Mouse (Mus musculus): ENCODE measurements at regions not wholly inside any gene's neighbourhood (a gene's known extent, or its start where the extent isn't known, plus 50 kb on each side); places are given as distances from the start of the nearest gene placed in this dataset.

GRCm38 (mm10) chr16:24151178-24151725 lies 162.6 kb upstream of the Bcl6 start:
- Histone ChIP-seq H3K36me3 (ENCODE audit: control insufficient read depth, insufficient read depth, low read length) (no peaks in the 10 kb centered on the region), H3K4me3 (ENCODE audit: low read depth, low read length) (no peak overlapping the region), H3K27ac (ENCODE audit: low read depth, low read length) (no peak overlapping the region), H3K4me1 (replicated peaks; ENCODE audit: control insufficient read depth, insufficient read depth, low read length) (peaks cover 14% of the 10 kb centered on the region), H3K9me3 (ENCODE audit: control insufficient read depth, low read length) (no peaks in the 10 kb centered on the region), H3K9ac (ENCODE audit: low read depth, low read length) (no peak overlapping the region), H3K4me2 (no peak overlapping the region), H3K27me3 (replicated peaks; ENCODE audit: control insufficient read depth, insufficient read depth, low read length) (peaks cover 3% of the 10 kb centered on the region; the same call in 1 of the 2 replicates)
- DNase-seq (ENCODE audit: low spot score) (peak; percentile 49), ATAC-seq (replicated peaks; ENCODE audit: low FRiP score) (peak; percentile 79)
- 21% methylated on average over 7 of the region's 7 CpGs for WGBS

- Histone ChIP-seq H3K27ac (ENCODE audit: low read depth, low read length) (no peak overlapping the region), H3K4me2 (no peak overlapping the region), H3K4me3 (ENCODE audit: low read depth, low read length) (no peak overlapping the region), H3K9ac (ENCODE audit: low read depth, low read length) (no peak overlapping the region), H3K27me3 (replicated peaks; ENCODE audit: control insufficient read depth, insufficient read depth, low read length) (no peaks in the 10 kb centered on the region; the same call in 1 of the 2 replicates), H3K4me1 (replicated peaks; ENCODE audit: control insufficient read depth, insufficient read depth, low read length) (peaks cover 14% of the 10 kb centered on the region), H3K36me3 (ENCODE audit: control insufficient read depth, insufficient read depth, low read length) (no peaks in the 10 kb centered on the region), H3K9me3 (ENCODE audit: control insufficient read depth, low read length) (no peaks in the 10 kb centered on the region)
- DNase-seq (ENCODE audit: low spot score): no peak
- WGBS: 66% methylated on average over 2 of the region's 2 CpGs
- ATAC-seq (replicated peaks; ENCODE audit: low FRiP score): no peak
Observed at GRCm38 (mm10) chr16:24150512-24150911, 161.9 kb upstream of the Bcl6 start.

GRCm38 (mm10) chr16:24149441-24149840 lies 160.8 kb upstream of the Bcl6 start:
- WGBS: 79% methylated on average over 4 of the region's 4 CpGs
- DNase-seq (ENCODE audit: low spot score) (no peak), ATAC-seq (replicated peaks; ENCODE audit: low FRiP score) (no peak)
- H3K4me3 ChIP-seq (ENCODE audit: low read depth, low read length): no peak overlapping the region
- no peaks in the 10 kb centered on the region for H3K9me3 ChIP-seq (ENCODE audit: control insufficient read depth, low read length)
- no peak overlapping the region for H3K4me2 ChIP-seq
- H3K27ac ChIP-seq (ENCODE audit: low read depth, low read length): no peak overlapping the region
- H3K4me1 ChIP-seq (replicated peaks; ENCODE audit: control insufficient read depth, insufficient read depth, low read length): peaks cover 11% of the 10 kb centered on the region
- H3K27me3 ChIP-seq (replicated peaks; ENCODE audit: control insufficient read depth, insufficient read depth, low read length): no peaks in the 10 kb centered on the region; the same call in 1 of the 2 replicates
- no peak overlapping the region for H3K9ac ChIP-seq (ENCODE audit: low read depth, low read length)
- no peaks in the 10 kb centered on the region for H3K36me3 ChIP-seq (ENCODE audit: control insufficient read depth, insufficient read depth, low read length)

- no peak for DNase-seq (ENCODE audit: low spot score)
Observed at GRCm38 (mm10) chr16:24143894-24144293, 155.2 kb upstream of the Bcl6 start.

GRCm38 (mm10) chr16:24142915-24143541 lies 154.4 kb upstream of the Bcl6 start:
- H3K9ac ChIP-seq (ENCODE audit: low read depth, low read length): no peak overlapping the region
- H3K36me3 ChIP-seq (ENCODE audit: control insufficient read depth, insufficient read depth, low read length): no peaks in the 10 kb centered on the region
- no peak overlapping the region for H3K4me3 ChIP-seq (ENCODE audit: low read depth, low read length)
- H3K27ac ChIP-seq (ENCODE audit: low read depth, low read length): no peak overlapping the region
- no peaks in the 10 kb centered on the region for H3K9me3 ChIP-seq (ENCODE audit: control insufficient read depth, low read length)
- no peaks in the 10 kb centered on the region; the same call in 1 of the 2 replicates for H3K27me3 ChIP-seq (replicated peaks; ENCODE audit: control insufficient read depth, insufficient read depth, low read length)
- H3K4me1 ChIP-seq (replicated peaks; ENCODE audit: control insufficient read depth, insufficient read depth, low read length): no peaks in the 10 kb centered on the region
- no peak overlapping the region for H3K4me2 ChIP-seq
- DNase-seq (ENCODE audit: low spot score) (no peak), ATAC-seq (replicated peaks; ENCODE audit: low FRiP score) (no peak)
- WGBS: 68% methylated on average over 5 of the region's 5 CpGs

More at GRCm38 (mm10) chr16:24143894-24144293, 155.2 kb upstream of the Bcl6 start:
- no peaks in the 10 kb centered on the region for H3K9me3 ChIP-seq (ENCODE audit: control insufficient read depth, low read length)
- H3K4me2 ChIP-seq: no peak overlapping the region
- ATAC-seq (replicated peaks; ENCODE audit: low FRiP score): no peak
- no peak overlapping the region for H3K9ac ChIP-seq (ENCODE audit: low read depth, low read length)
- H3K36me3 ChIP-seq (ENCODE audit: control insufficient read depth, insufficient read depth, low read length): no peaks in the 10 kb centered on the region
- WGBS: 84% methylated on average over 3 of the region's 3 CpGs
- no peak overlapping the region for H3K27ac ChIP-seq (ENCODE audit: low read depth, low read length)
- no peak overlapping the region for H3K4me3 ChIP-seq (ENCODE audit: low read depth, low read length)
- no peaks in the 10 kb centered on the region; the same call in 1 of the 2 replicates for H3K27me3 ChIP-seq (replicated peaks; ENCODE audit: control insufficient read depth, insufficient read depth, low read length)
- H3K4me1 ChIP-seq (replicated peaks; ENCODE audit: control insufficient read depth, insufficient read depth, low read length): no peaks in the 10 kb centered on the region

- H3K36me3 ChIP-seq (ENCODE audit: control insufficient read depth, insufficient read depth, low read length): no peaks in the 10 kb centered on the region
- 81% methylated on average over 3 of the region's 3 CpGs for WGBS
Observed at GRCm38 (mm10) chr16:24139109-24139508, 150.5 kb upstream of the Bcl6 start.

GRCm38 (mm10) chr16:24137266-24138033 lies 148.8 kb upstream of the Bcl6 start:
- WGBS: 74% methylated on average over 7 of the region's 7 CpGs
- no peaks in the 10 kb centered on the region for H3K9me3 ChIP-seq (ENCODE audit: control insufficient read depth, low read length)
- ATAC-seq (replicated peaks; ENCODE audit: low FRiP score): no peak

More at GRCm38 (mm10) chr16:24139109-24139508, 150.5 kb upstream of the Bcl6 start:
- H3K9ac ChIP-seq (ENCODE audit: low read depth, low read length): no peak overlapping the region
- no peak overlapping the region for H3K27ac ChIP-seq (ENCODE audit: low read depth, low read length)
- DNase-seq (ENCODE audit: low spot score) (no peak), ATAC-seq (replicated peaks; ENCODE audit: low FRiP score) (no peak)
- no peaks in the 10 kb centered on the region for H3K27me3 ChIP-seq (replicated peaks; ENCODE audit: control insufficient read depth, insufficient read depth, low read length)
- H3K4me2 ChIP-seq: no peak overlapping the region
- H3K4me3 ChIP-seq (ENCODE audit: low read depth, low read length): no peak overlapping the region
- H3K9me3 ChIP-seq (ENCODE audit: control insufficient read depth, low read length): no peaks in the 10 kb centered on the region
- no peaks in the 10 kb centered on the region for H3K4me1 ChIP-seq (replicated peaks; ENCODE audit: control insufficient read depth, insufficient read depth, low read length)

GRCm38 (mm10) chr16:24136483-24137148 lies 148.0 kb upstream of the Bcl6 start:
- no peaks in the 10 kb centered on the region for H3K9me3 ChIP-seq (ENCODE audit: control insufficient read depth, low read length)
- H3K4me2 ChIP-seq: no peak overlapping the region
- H3K27ac ChIP-seq (ENCODE audit: low read depth, low read length): no peak overlapping the region
- no peak overlapping the region for H3K9ac ChIP-seq (ENCODE audit: low read depth, low read length)
- H3K36me3 ChIP-seq (ENCODE audit: control insufficient read depth, insufficient read depth, low read length): no peaks in the 10 kb centered on the region
- no peak for DNase-seq (ENCODE audit: low spot score)
- no peak overlapping the region for H3K4me3 ChIP-seq (ENCODE audit: low read depth, low read length)
- 53% methylated on average over 5 of the region's 5 CpGs for WGBS
- H3K4me1 ChIP-seq (replicated peaks; ENCODE audit: control insufficient read depth, insufficient read depth, low read length): no peaks in the 10 kb centered on the region
- H3K27me3 ChIP-seq (replicated peaks; ENCODE audit: control insufficient read depth, insufficient read depth, low read length): no peaks in the 10 kb centered on the region
- no peak for ATAC-seq (replicated peaks; ENCODE audit: low FRiP score)

More at GRCm38 (mm10) chr16:24137266-24138033, 148.8 kb upstream of the Bcl6 start:
- H3K9ac ChIP-seq (ENCODE audit: low read depth, low read length): no peak overlapping the region
- no peak overlapping the region for H3K4me2 ChIP-seq
- H3K4me3 ChIP-seq (ENCODE audit: low read depth, low read length): no peak overlapping the region
- H3K36me3 ChIP-seq (ENCODE audit: control insufficient read depth, insufficient read depth, low read length): no peaks in the 10 kb centered on the region
- no peaks in the 10 kb centered on the region for H3K27me3 ChIP-seq (replicated peaks; ENCODE audit: control insufficient read depth, insufficient read depth, low read length)
- H3K4me1 ChIP-seq (replicated peaks; ENCODE audit: control insufficient read depth, insufficient read depth, low read length): no peaks in the 10 kb centered on the region
- no peak overlapping the region for H3K27ac ChIP-seq (ENCODE audit: low read depth, low read length)
- DNase-seq (ENCODE audit: low spot score): no peak
